Mouse (Mus musculus) brain, embryonic 14.5 days (tissue): ENCODE data around the gene Ccdc71. TPM values are rescaled to one million over a fixed set of nuclear protein-coding genes. Genes with fewer than 3 reads are reported as not detected.

ENCODE experiments used
- DNase-seq: peaks from one replicate; pipeline ENCODE4 v3.0.0-alpha.2; 2011; ENCODE audit warnings: low read depth
- CTCF ChIP-seq: fragments of 200-500 bp; IDR thresholded peaks from 2 replicates; pipeline ENCODE4 v1.5.1; 2012; ENCODE audit warnings: inconsistent platforms, mild to moderate bottlenecking, moderate library complexity, borderline replicate concordance; ENCODE audit not compliant: insufficient read depth, insufficient read length; ENCODE audit errors: extremely low read depth
- POLR2A ChIP-seq: fragments of 200-500 bp; IDR thresholded peaks from 2 replicates; pipeline ENCODE4 v1.6.1; 2012; ENCODE audit warnings: mild to moderate bottlenecking, inconsistent platforms, borderline replicate concordance; ENCODE audit not compliant: poor library complexity, insufficient read depth, insufficient read length, severe bottlenecking; ENCODE audit errors: extremely low read depth
- polyA plus RNA-seq: library from polyadenylated mRNA; depleted of rRNA; stranded (reverse); fragments of >200 nt; gene quantifications from 2 replicates; pipeline ENCODE4 v1.2.3, GENCODE M21; 2012; rRNA removed

Gene Ccdc71
- polyA plus RNA-seq, 1 experiment, result 38.8 TPM

- no peak for TF ChIP-seq CTCF
- no peak for TF ChIP-seq POLR2A
- no peak for DNase-seq
Measured at GRCm38 (mm10) chr9:108491286-108491580, 30.9 kb downstream of the Ccdc71 start.

- DNase-seq, result no peak
- TF ChIP-seq CTCF, result no peak
- TF ChIP-seq POLR2A, result no peak
Measured at GRCm38 (mm10) chr9:108492043-108492750, 31.9 kb downstream of the Ccdc71 start.

DNA sequence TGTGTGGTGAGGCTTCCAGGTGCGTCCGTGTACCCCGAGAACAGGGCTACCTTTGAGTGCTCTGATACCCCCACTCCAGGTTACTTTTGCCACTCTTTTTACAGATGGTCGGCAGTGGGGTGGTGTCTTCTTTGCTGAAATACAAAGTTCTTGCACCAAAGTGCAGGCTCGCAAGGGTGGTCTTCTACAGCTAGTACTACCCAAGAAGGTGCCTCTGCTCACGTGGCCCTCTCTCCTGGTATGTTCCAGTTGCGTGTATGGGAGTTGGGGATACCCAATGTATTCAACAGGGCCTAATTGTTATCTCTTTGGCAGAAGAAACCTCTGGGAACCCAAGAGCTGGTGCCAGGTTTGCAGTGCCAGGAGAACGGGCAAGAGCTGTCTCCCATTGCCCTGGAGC, 32.9 kb downstream of the Ccdc71 start:
- no peak for TF ChIP-seq CTCF
- no peak for TF ChIP-seq POLR2A
- DNase-seq, result no peak

GRCm38 (mm10) chr9:108494146-108494825, 34.0 kb downstream of the Ccdc71 start:
- no peak for DNase-seq
- TF ChIP-seq CTCF, result no peak
- no peak for TF ChIP-seq POLR2A

DNA sequence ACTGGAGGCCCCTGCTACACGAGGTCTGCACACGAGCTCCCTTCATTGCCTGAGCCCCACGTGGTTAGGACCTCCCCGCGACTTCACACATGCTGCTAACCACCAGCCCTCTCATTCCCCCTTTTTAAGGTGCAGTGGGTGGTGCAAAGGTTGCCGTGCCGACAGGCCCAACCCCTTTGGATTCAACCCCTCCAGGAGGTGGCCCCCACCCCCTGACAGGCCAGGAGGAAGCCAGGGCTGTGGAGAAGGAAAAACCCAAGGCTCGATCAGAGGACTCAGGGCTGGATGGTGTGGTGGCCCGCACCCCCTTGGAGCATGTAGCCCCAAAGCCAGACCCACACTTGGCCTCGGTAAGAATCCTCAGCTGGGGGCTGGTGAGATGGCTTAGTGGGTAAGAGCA, 34.6 kb downstream of the Ccdc71 start:
- no peak for TF ChIP-seq CTCF
- no peak for TF ChIP-seq POLR2A
- DNase-seq, result no peak

- no peak for TF ChIP-seq CTCF
- TF ChIP-seq POLR2A, result no peak
- DNase-seq, result no peak
Measured at GRCm38 (mm10) chr9:108499231-108499630, 38.9 kb downstream of the Ccdc71 start.

GRCm38 (mm10) chr9:108499943-108500342, 39.6 kb downstream of the Ccdc71 start:
- DNase-seq, result no peak
- TF ChIP-seq POLR2A (no peak), CTCF (no peak)

- no peak for TF ChIP-seq CTCF
- no peak for TF ChIP-seq POLR2A
- DNase-seq, result no peak
Measured at GRCm38 (mm10) chr9:108506901-108507300, 46.6 kb downstream of the Ccdc71 start.

DNA sequence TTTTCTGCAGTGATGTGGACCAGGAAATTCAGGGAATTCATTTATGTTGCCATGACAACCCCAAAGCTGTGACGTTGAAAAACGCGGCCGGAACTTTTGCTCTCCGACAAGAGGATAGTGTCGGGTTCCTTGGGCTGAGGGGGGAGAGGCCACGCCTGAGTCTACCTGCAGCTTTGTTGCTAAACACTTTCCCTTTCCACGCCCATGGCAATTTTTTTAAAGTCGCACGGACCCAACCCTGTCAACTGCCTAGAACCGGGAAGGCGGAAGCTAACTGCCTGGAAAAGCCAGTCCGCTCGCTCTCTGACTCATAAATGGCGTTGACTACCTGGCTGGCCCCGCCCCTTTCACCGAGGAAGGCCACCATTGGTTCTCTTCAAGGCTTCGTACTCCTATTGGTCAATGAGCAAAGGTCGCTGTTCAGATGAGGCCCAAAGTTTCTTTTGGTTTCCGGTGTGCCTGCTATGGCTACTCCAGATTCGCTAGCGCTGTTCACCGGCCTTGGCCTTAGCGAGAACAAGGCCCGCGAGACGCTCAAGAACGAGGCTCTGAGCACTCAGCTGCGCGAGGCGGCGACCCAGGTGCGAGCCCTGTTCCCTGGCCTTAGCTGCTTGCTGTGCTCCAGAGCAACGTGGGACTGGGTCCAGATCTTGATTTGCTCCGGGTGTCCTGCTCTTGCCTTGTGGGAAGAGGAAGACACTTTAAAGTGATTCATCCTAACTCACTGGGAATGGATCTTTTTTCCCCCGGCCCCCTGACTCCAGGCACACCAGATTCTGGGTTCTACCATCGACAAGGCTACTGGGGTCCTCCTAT, 47.5 kb downstream of the Ccdc71 start, which contains the start of gene Qars:
Gene Qars, plus strand, starts transcription at position 88 of the 816 bp plus-strand sequence.
- DNase-seq, result peak; percentile 98
- TF ChIP-seq CTCF (no peak), POLR2A (no peak)

GRCm38 (mm10) chr9:108508776-108509175, 48.4 kb downstream of the Ccdc71 start:
- TF ChIP-seq POLR2A (no peak), CTCF (no peak)
- DNase-seq, result no peak

Other genes starting within 250 kb of the Ccdc71 start
- gene Dag1, start 196.6 kb upstream of the Ccdc71 start, polyA plus RNA-seq, result 25.9 and 58.1 TPM in 2 replicates
- 113 and 115 TPM in 2 replicates for gene Nicn1, start 170.1 kb upstream of the Ccdc71 start, polyA plus RNA-seq
- 58.0 and 67.8 TPM in 2 replicates for gene Amt, start 163.7 kb upstream of the Ccdc71 start, polyA plus RNA-seq
- 124 and 160 TPM in 2 replicates for gene Rhoa, start 154.4 kb upstream of the Ccdc71 start, polyA plus RNA-seq
- 34.6 and 39.0 TPM in 2 replicates for gene Tcta, start 154.4 kb upstream of the Ccdc71 start, polyA plus RNA-seq
- gene Gpx1, start 121.6 kb upstream of the Ccdc71 start, polyA plus RNA-seq, result 381 and 444 TPM in 2 replicates
- 113 and 152 TPM in 2 replicates for gene Usp4, start 112.7 kb upstream of the Ccdc71 start, polyA plus RNA-seq
- gene 1700102P08Rik, start 67.7 kb upstream of the Ccdc71 start, polyA plus RNA-seq, result 2.3 and 3.2 TPM in 2 replicates
- 1.4 and 1.5 TPM in 2 replicates for gene Ccdc36, start 32.0 kb upstream of the Ccdc71 start, polyA plus RNA-seq
- not detected in 2 replicates for gene BC048562, start 24.0 kb upstream of the Ccdc71 start, polyA plus RNA-seq
- gene Klhdc8b, start 1.1 kb downstream of the Ccdc71 start, polyA plus RNA-seq, result 84.2 and 100 TPM in 2 replicates
- 42.9 and 49.3 TPM in 2 replicates for gene Lamb2, start 19.2 kb downstream of the Ccdc71 start, polyA plus RNA-seq
- 184 and 208 TPM in 2 replicates for gene Usp19, start 30.1 kb downstream of the Ccdc71 start, polyA plus RNA-seq
- 181 and 184 TPM in 2 replicates for gene Qars, start 47.2 kb downstream of the Ccdc71 start, polyA plus RNA-seq
- 166 and 169 TPM in 2 replicates for gene Qrich1, start 56.3 kb downstream of the Ccdc71 start, polyA plus RNA-seq
- gene Impdh2, start 99.8 kb downstream of the Ccdc71 start, polyA plus RNA-seq, result 127 and 171 TPM in 2 replicates
- 47.8 and 67.8 TPM in 2 replicates for gene Ndufaf3, start 106.9 kb downstream of the Ccdc71 start, polyA plus RNA-seq
- gene Dalrd3, start 109.4 kb downstream of the Ccdc71 start, polyA plus RNA-seq, result 190 and 347 TPM in 2 replicates
- gene Wdr6, start 118.2 kb downstream of the Ccdc71 start, polyA plus RNA-seq, result 329 and 375 TPM in 2 replicates
- 28.4 and 31.6 TPM in 2 replicates for gene P4htm, start 137.1 kb downstream of the Ccdc71 start, polyA plus RNA-seq
- gene Arih2, start 188.9 kb downstream of the Ccdc71 start, polyA plus RNA-seq, result 47.9 and 49.0 TPM in 2 replicates
- gene Slc25a20, start 201.6 kb downstream of the Ccdc71 start, polyA plus RNA-seq, result 19.5 and 22.6 TPM in 2 replicates
- 33.8 and 52.8 TPM in 2 replicates for gene Prkar2a, start 228.8 kb downstream of the Ccdc71 start, polyA plus RNA-seq